Mouse (Mus musculus) myocyte (in vitro differentiated cells): ENCODE data around the gene Wdr59.

Experiments used
- POLR2A ChIP-seq: IDR thresholded peaks from one replicate; pipeline ENCODE4 v1.6.1; 2011; ENCODE audit warnings: low read depth, mild to moderate bottlenecking, control low read depth, moderate library complexity; ENCODE audit not compliant: insufficient read length
- POLR2AphosphoS2 ChIP-seq: IDR thresholded peaks from one replicate; pipeline ENCODE4 v1.6.1; 2011; ENCODE audit warnings: low read depth, control low read depth; ENCODE audit not compliant: insufficient read length

GRCm38 (mm10) chr8:111493176-111493575 lies 28.7 kb downstream of the Wdr59 start:
- TF ChIP-seq POLR2AphosphoS2 (no peak), POLR2A (no peak)
